Comparison of ENCODE assay signal across 7 mouse cellular contexts in the genomic region with DNA sequence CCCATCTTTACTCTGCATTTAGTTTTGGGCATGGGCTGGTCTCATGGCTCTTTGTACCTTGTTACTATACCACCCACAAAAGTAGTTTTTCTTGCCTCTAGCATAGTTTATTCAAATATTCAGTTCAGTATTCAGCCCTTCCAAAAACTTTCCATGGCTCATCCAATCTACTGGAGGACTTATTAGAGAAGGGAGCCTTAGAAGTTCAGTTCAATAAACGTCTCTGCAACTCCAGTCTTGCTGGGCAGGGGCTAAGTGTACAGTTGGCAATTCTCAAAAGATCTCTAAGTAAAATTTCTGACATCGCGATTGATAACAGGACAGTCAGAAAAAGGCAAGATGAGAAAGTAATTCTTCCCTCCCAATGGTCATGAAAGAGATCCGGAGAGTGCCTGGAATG. TPM values are rescaled to one million over a fixed set of nuclear protein-coding genes. Genes with fewer than 3 reads are reported as not detected.
DNase-seq lines count a peak whose midpoint lies in the region; ATAC-seq and TF ChIP-seq lines count a peak whose summit lies in the region.

No protein-coding gene starts in this region.

- H3K4me3 ChIP-seq in lung, postnatal 0 days (ENCODE audit: low read depth, low read length), result peak overlapping the region; percentile 35
- H3K4me3 ChIP-seq in forebrain, embryonic 15.5 days, result peak overlapping the region; percentile 32
- H3K4me3 ChIP-seq in limb, embryonic 13.5 days, result peak overlapping the region; percentile 47
- peak overlapping the region; percentile 34 for H3K4me3 ChIP-seq in stomach, embryonic 14.5 days (ENCODE audit: low read depth, low read length)

- H3K9ac ChIP-seq in lung, postnatal 0 days (replicated peaks; ENCODE audit: low read depth), result no peak overlapping the region
- no peak overlapping the region for H3K9ac ChIP-seq in forebrain, embryonic 15.5 days (replicated peaks)
- peak overlapping the region; percentile 56 for H3K9ac ChIP-seq in limb, embryonic 13.5 days
- H3K9ac ChIP-seq in stomach, embryonic 14.5 days (replicated peaks; ENCODE audit: low read depth, low read length), result no peak overlapping the region

- H3K36me3 ChIP-seq in lung, postnatal 0 days (ENCODE audit: insufficient read depth, low read length), result no peaks in the 10 kb centered on the region; the same call in 1 of the 2 replicates
- peaks cover 20% of the 10 kb centered on the region for H3K36me3 ChIP-seq in forebrain, embryonic 15.5 days
- peaks cover 11% of the 10 kb centered on the region for H3K36me3 ChIP-seq in limb, embryonic 13.5 days
- peaks cover 9% of the 10 kb centered on the region; the same call in 1 of the 2 replicates for H3K36me3 ChIP-seq in stomach, embryonic 14.5 days (ENCODE audit: control insufficient read depth, insufficient read depth, low read length)

- WGBS in lung, postnatal 0 days, result 4% methylated on average over 4 of the region's 4 CpGs
- WGBS in forebrain, embryonic 15.5 days, result 3% methylated on average over 4 of the region's 4 CpGs
- WGBS in limb, embryonic 13.5 days, result 1% methylated on average over 4 of the region's 4 CpGs
- WGBS in stomach, embryonic 14.5 days, result 1% methylated on average over 4 of the region's 4 CpGs

- H3K27me3 ChIP-seq in lung, postnatal 0 days (replicated peaks; ENCODE audit: insufficient read depth, low read length), result peaks cover 8% of the 10 kb centered on the region; the same call in 1 of the 2 replicates
- H3K27me3 ChIP-seq in forebrain, embryonic 15.5 days, result peaks cover 24% of the 10 kb centered on the region
- H3K27me3 ChIP-seq in limb, embryonic 13.5 days, result peaks cover 38% of the 10 kb centered on the region
- H3K27me3 ChIP-seq in stomach, embryonic 14.5 days (ENCODE audit: control insufficient read depth, insufficient read depth, low read length), result no peaks in the 10 kb centered on the region

- ATAC-seq in lung, postnatal 0 days, result no peak
- ATAC-seq in forebrain, embryonic 15.5 days (replicated peaks), result no peak
- ATAC-seq in limb, embryonic 13.5 days (ENCODE audit: low FRiP score, low read depth), result no peak
- ATAC-seq in stomach, embryonic 14.5 days (ENCODE audit: insufficient number of reproducible peaks, insufficient read depth, low FRiP score, low read depth), result no peak
- no peak for ATAC-seq in monocyte, adult 5-6 weeks (replicated peaks; ENCODE audit: insufficient number of reproducible peaks, low FRiP score, low TSS enrichment, poor library complexity, severe bottlenecking)
- ATAC-seq in cerebellum, adult (ENCODE audit: insufficient number of reproducible peaks, low FRiP score, low TSS enrichment), result no peak

- no peak overlapping the region for H3K27ac ChIP-seq in lung, postnatal 0 days (ENCODE audit: low read length)
- no peak overlapping the region for H3K27ac ChIP-seq in forebrain, embryonic 15.5 days (replicated peaks)
- H3K27ac ChIP-seq in limb, embryonic 13.5 days, result no peak overlapping the region
- no peak overlapping the region for H3K27ac ChIP-seq in stomach, embryonic 14.5 days (ENCODE audit: low read length)

- peaks cover 4% of the 10 kb centered on the region; the same call in 1 of the 2 replicates for H3K4me1 ChIP-seq in lung, postnatal 0 days (ENCODE audit: insufficient read depth, low read depth, low read length)
- H3K4me1 ChIP-seq in forebrain, embryonic 15.5 days, result peaks cover 41% of the 10 kb centered on the region
- peaks cover 25% of the 10 kb centered on the region for H3K4me1 ChIP-seq in limb, embryonic 13.5 days
- peaks cover 13% of the 10 kb centered on the region; the same call in 1 of the 2 replicates for H3K4me1 ChIP-seq in stomach, embryonic 14.5 days (ENCODE audit: control insufficient read depth, insufficient read depth, low read length)

- TF ChIP-seq CTCF in lung, postnatal 0 days (IDR thresholded peaks at IDR 0.05), result no peak

- H3K4me2 ChIP-seq in lung, postnatal 0 days (replicated peaks; ENCODE audit: low read depth, low read length), result peak overlapping the region; percentile 69
- H3K4me2 ChIP-seq in forebrain, embryonic 15.5 days (replicated peaks), result peak overlapping the region; percentile 48
- H3K4me2 ChIP-seq in limb, embryonic 13.5 days (replicated peaks), result peak overlapping the region; percentile 75
- peak overlapping the region; percentile 88 for H3K4me2 ChIP-seq in stomach, embryonic 14.5 days (replicated peaks; ENCODE audit: low read depth, low read length)

- no peak for DNase-seq in lung, postnatal 0 days (ENCODE audit: low spot score)
- no peak for DNase-seq in lung, postnatal 36 days

- no peak for TF ChIP-seq EP300 in lung, postnatal 0 days (IDR thresholded peaks at IDR 0.05)

- no peaks in the 10 kb centered on the region for H3K9me3 ChIP-seq in lung, postnatal 0 days (ENCODE audit: low read length)
- no peaks in the 10 kb centered on the region for H3K9me3 ChIP-seq in forebrain, embryonic 15.5 days
- no peaks in the 10 kb centered on the region for H3K9me3 ChIP-seq in limb, embryonic 13.5 days
- no peaks in the 10 kb centered on the region for H3K9me3 ChIP-seq in stomach, embryonic 14.5 days (ENCODE audit: control insufficient read depth, low read depth, low read length)

RNA-seq across cellular contexts. Expression of gene Bmi1, which starts 3.7 kb away (rescaled TPM):
- 13.2 and 15.2 TPM in 2 replicates for polyA plus RNA-seq in lung, postnatal 0 days (2015; fragmentation: Nextera tagmentation; extraction: Ambion mirVana)
- polyA plus RNA-seq in forebrain, embryonic 15.5 days (2015; fragmentation: Nextera tagmentation; extraction: Ambion mirVana), result 38.0 and 39.8 TPM in 2 replicates
- polyA plus RNA-seq in limb, embryonic 13.5 days (2015; fragmentation: Nextera tagmentation; extraction: Ambion mirVana), result 23.3 and 23.7 TPM in 2 replicates
- 32.4 and 34.0 TPM in 2 replicates for polyA plus RNA-seq in stomach, embryonic 14.5 days (2014; fragmentation: Nextera tagmentation; extraction: Ambion mirVana)
- total RNA-seq in monocyte, adult 5-6 weeks (2017), result 34.3 to 41.0 TPM (median 36.4 TPM) in 3 replicates

RNA-seq across cellular contexts. Expression of gene Commd3, which starts 8.3 kb away (rescaled TPM):
- 175 and 184 TPM in 2 replicates for polyA plus RNA-seq in lung, postnatal 0 days (2015; fragmentation: Nextera tagmentation; extraction: Ambion mirVana)
- polyA plus RNA-seq in forebrain, embryonic 15.5 days (2015; fragmentation: Nextera tagmentation; extraction: Ambion mirVana), result 263 and 266 TPM in 2 replicates
- polyA plus RNA-seq in limb, embryonic 13.5 days (2015; fragmentation: Nextera tagmentation; extraction: Ambion mirVana), result 243 and 250 TPM in 2 replicates
- 215 and 223 TPM in 2 replicates for polyA plus RNA-seq in stomach, embryonic 14.5 days (2014; fragmentation: Nextera tagmentation; extraction: Ambion mirVana)
- total RNA-seq in monocyte, adult 5-6 weeks (2017), result 140 to 146 TPM (median 144 TPM) in 3 replicates

RNA-seq across cellular contexts. Expression of gene Spag6, which starts 13.3 kb away (rescaled TPM):
- polyA plus RNA-seq in lung, postnatal 0 days (2015; fragmentation: Nextera tagmentation; extraction: Ambion mirVana), result 0.07 and 0.42 TPM in 2 replicates
- 0.09 TPM in 1 of 2 replicates, not detected in the other for polyA plus RNA-seq in forebrain, embryonic 15.5 days (2015; fragmentation: Nextera tagmentation; extraction: Ambion mirVana)
- polyA plus RNA-seq in limb, embryonic 13.5 days (2015; fragmentation: Nextera tagmentation; extraction: Ambion mirVana), result 0.13 TPM in 1 of 2 replicates, not detected in the other
- 0.29 and 0.53 TPM in 2 replicates for polyA plus RNA-seq in stomach, embryonic 14.5 days (2014; fragmentation: Nextera tagmentation; extraction: Ambion mirVana)
- total RNA-seq in monocyte, adult 5-6 weeks (2017), result 1.6 TPM in 1 of 3 replicates, not detected in the others
